Mouse (Mus musculus): Measurements from ENCODE around the gene Mgat4b. TPM values are rescaled to one million over a fixed set of nuclear protein-coding genes. Genes with fewer than 3 reads are reported as not detected.

The Mgat4b gene
- polyA plus RNA-seq, 1 experiment, result 171 TPM

DNA sequence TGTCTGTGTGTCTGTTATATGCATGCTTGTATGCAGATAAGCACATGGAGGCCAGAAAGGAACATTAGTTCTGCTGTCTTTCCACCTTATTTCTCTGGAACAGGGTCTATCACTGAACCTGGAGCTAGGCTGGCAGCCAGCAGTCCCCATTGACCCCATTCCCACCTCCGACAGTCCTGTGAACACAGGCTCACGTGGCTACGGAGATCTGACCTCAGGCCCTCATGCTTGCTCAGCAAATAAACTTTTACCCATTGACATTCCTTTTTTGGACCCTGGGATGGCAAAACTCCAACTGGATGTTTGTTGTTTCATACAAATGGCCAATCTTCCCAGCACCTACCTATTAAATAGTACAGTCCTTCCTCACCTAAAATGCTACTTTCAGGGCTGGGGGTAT lies 34.3 kb upstream of the Mgat4b start:
- Histone ChIP-seq H3K27me3 (ENCODE audit: control insufficient read depth, insufficient read depth, low read length) (no peaks in the 10 kb centered on the region), H3K4me1 (ENCODE audit: control insufficient read depth, insufficient read depth, insufficient read length, low read length) (no peaks in the 10 kb centered on the region; the same call in 1 of the 2 replicates), H3K4me3 (ENCODE audit: low read depth, low read length) (no peak overlapping the region), H3K36me3 (ENCODE audit: control insufficient read depth, insufficient read depth, low read length) (no peaks in the 10 kb centered on the region; the same call in 1 of the 2 replicates), H3K27ac (ENCODE audit: insufficient read depth, low read depth, low read length) (no peak overlapping the region)
- TF ChIP-seq POLR2A (IDR thresholded peaks at IDR 0.05; ENCODE audit: low read depth, low read length), result no peak
- no peak for TF ChIP-seq CTCF (IDR thresholded peaks at IDR 0.05; ENCODE audit: extremely low read depth, insufficient read length, insufficient replicate concordance, low read depth, low read length)
- 76% methylated on average over 3 of the region's 3 CpGs for WGBS

DNA sequence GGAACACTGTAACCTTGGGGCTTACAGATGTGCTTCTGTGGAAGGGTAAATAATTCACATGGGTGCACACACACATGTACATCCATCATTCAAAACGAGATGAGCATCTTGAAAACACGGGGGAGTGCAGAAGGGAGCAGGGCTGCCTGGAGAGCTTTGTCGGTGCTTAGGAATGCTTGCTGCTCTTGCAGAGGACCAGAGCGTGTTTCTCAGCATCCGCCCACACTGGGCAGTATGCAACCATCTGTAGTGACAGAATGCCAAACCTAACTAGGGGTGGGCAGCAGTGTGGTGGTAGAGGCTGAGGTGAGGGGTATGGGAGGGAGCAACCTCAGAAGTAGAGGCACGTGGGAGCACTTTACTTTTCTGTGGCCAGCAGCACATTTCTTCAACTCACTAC lies 33.6 kb upstream of the Mgat4b start:
- Histone ChIP-seq H3K27ac (ENCODE audit: insufficient read depth, low read depth, low read length) (no peak overlapping the region), H3K27me3 (ENCODE audit: control insufficient read depth, insufficient read depth, low read length) (no peaks in the 10 kb centered on the region), H3K4me3 (ENCODE audit: low read depth, low read length) (no peak overlapping the region), H3K36me3 (ENCODE audit: control insufficient read depth, insufficient read depth, low read length) (no peaks in the 10 kb centered on the region), H3K4me1 (ENCODE audit: control insufficient read depth, insufficient read depth, insufficient read length, low read length) (no peaks in the 10 kb centered on the region; the same call in 1 of the 2 replicates)
- TF ChIP-seq CTCF (IDR thresholded peaks at IDR 0.05; ENCODE audit: extremely low read depth, insufficient read length, insufficient replicate concordance, low read depth, low read length) (no peak), POLR2A (IDR thresholded peaks at IDR 0.05; ENCODE audit: low read depth, low read length) (no peak)
- WGBS, result 80% methylated on average over 6 of the region's 6 CpGs

DNA sequence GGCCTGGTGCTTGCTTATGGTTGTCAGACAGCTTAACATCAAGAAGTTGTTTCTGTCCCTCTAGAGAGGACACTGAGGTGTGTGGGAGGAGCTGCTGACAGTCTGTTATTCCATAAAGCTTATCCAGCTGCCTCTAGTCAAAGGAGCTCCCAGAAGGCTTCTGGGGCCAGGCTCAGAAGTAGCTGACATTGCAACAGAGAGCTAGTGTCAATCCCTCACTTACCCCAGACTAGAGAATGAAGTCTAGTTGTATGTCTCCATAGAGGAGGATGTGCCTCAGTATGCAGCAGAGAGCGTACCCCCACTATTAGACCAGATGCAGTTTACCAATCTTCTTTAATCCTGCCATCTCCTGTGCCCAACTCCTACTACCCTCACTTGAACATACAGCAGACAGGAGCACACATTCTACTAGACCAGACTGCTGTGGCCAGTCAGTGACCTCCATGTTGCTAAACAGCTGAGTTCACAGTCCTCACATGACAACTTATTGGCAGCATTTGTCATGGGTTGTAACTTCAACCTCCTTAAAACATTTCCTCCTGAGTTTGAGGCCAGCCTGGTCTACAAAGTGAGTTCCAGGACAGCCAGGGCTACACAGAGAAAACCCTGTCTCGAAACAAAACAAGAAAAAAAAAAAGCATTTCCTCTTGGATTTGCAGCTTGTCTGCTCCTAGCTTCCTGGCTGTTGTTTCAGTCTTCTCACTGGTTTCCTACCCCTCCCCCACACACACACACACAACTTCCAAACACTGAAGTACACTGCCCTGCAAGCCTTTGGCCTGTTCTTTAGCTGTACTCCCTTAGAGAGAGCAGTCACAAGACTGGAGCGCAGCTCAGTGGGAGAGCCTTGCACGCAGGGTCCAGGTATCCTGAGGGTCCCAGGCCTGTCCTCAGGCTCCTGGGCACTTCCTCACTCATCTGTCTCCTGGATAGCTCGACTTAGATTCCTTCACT lies 31.9 kb upstream of the Mgat4b start:
- Histone ChIP-seq H3K4me3 (ENCODE audit: low read depth, low read length) (no peak overlapping the region), H3K36me3 (ENCODE audit: control insufficient read depth, insufficient read depth, low read length) (0 out of 2 replicates have a peak, but pooled peaks cover 1% of the 10 kb centered on the region), H3K4me1 (ENCODE audit: control insufficient read depth, insufficient read depth, insufficient read length, low read length) (no peaks in the 10 kb centered on the region; the same call in 1 of the 2 replicates), H3K27ac (ENCODE audit: insufficient read depth, low read depth, low read length) (no peak overlapping the region), H3K27me3 (ENCODE audit: control insufficient read depth, insufficient read depth, low read length) (no peaks in the 10 kb centered on the region)
- 79% methylated on average over 5 of the region's 5 CpGs for WGBS
- TF ChIP-seq POLR2A (IDR thresholded peaks at IDR 0.05; ENCODE audit: low read depth, low read length) (no peak), CTCF (IDR thresholded peaks at IDR 0.05; ENCODE audit: extremely low read depth, insufficient read length, insufficient replicate concordance, low read depth, low read length) (no peak)

DNA sequence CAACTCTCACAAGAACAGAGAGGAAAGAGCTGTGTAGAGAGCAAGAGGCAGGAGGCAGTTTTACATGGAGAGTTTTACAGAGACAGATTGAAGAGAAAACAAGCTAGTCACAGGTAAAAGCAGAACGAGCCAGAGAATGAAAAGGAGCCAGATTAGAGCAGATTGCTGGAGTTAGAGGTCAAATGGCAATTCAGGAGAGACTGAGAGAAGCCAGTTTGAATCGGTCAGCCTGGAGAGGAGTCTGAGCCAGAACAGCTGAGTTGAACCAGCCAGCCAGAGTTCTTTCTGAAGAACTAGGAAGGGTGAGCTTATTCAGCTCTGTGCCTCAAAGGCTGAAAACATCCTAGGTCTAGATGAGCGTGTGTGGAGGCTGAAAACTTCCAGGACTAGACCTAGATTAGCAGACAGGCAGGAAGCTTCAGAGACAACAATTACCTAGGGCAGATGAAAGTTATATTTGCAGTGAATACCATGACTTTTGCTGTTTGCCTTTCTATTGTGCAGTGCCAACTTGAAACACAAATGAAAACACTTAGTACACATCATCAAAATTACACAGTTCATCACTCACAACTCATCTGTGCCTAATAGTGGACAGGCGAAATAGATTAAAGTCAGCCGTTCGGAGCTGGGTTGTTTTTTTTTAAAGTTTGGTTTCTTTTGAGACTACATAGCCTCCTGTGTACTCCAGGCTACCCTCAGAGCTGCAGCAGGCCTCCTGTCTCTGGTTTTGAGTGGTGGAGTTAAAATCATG lies 30.0 kb upstream of the Mgat4b start:
- TF ChIP-seq CTCF (IDR thresholded peaks at IDR 0.05; ENCODE audit: extremely low read depth, insufficient read length, insufficient replicate concordance, low read depth, low read length) (no peak), POLR2A (IDR thresholded peaks at IDR 0.05; ENCODE audit: low read depth, low read length) (no peak)
- H3K27me3 ChIP-seq (ENCODE audit: control insufficient read depth, insufficient read depth, low read length), result no peaks in the 10 kb centered on the region
- WGBS, result 83% methylated on average over 6 of the region's 6 CpGs
- no peaks in the 10 kb centered on the region for H3K4me1 ChIP-seq (ENCODE audit: control insufficient read depth, insufficient read depth, insufficient read length, low read length)
- H3K27ac ChIP-seq (ENCODE audit: insufficient read depth, low read depth, low read length), result no peak overlapping the region
- no peak overlapping the region for H3K4me3 ChIP-seq (ENCODE audit: low read depth, low read length)
- 0 out of 2 replicates have a peak, but pooled peaks cover 1% of the 10 kb centered on the region for H3K36me3 ChIP-seq (ENCODE audit: control insufficient read depth, insufficient read depth, low read length)

DNA sequence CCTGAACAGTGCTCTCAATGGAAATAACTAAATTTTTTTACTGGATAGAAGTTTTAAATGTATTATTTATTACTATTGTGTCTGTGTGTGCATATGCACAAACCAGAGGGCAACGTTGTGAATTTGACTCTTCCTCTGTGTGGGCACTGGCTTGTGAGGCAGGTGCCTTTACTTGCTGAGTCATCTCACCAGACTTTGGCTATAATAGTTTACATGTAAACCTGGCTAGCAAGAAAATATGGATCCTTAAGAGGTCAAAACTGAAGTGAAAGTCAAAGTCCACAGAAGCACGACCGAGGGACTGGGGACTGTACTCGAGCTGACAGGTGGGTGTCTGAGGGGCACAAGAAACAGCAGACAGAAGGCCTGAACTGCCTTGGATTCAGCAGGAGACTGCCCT lies 28.0 kb upstream of the Mgat4b start:
- H3K36me3 ChIP-seq (ENCODE audit: control insufficient read depth, insufficient read depth, low read length), result 0 out of 2 replicates have a peak, but pooled peaks cover 1% of the 10 kb centered on the region
- WGBS, result 40% methylated on average over 4 of the region's 4 CpGs
- H3K27ac ChIP-seq (ENCODE audit: insufficient read depth, low read depth, low read length), result no peak overlapping the region
- no peaks in the 10 kb centered on the region for H3K27me3 ChIP-seq (ENCODE audit: control insufficient read depth, insufficient read depth, low read length)
- no peak for TF ChIP-seq POLR2A (IDR thresholded peaks at IDR 0.05; ENCODE audit: low read depth, low read length)
- TF ChIP-seq CTCF (IDR thresholded peaks at IDR 0.05; ENCODE audit: extremely low read depth, insufficient read length, insufficient replicate concordance, low read depth, low read length), result no peak
- no peak overlapping the region for H3K4me3 ChIP-seq (ENCODE audit: low read depth, low read length)
- no peaks in the 10 kb centered on the region for H3K4me1 ChIP-seq (ENCODE audit: control insufficient read depth, insufficient read depth, insufficient read length, low read length)

DNA sequence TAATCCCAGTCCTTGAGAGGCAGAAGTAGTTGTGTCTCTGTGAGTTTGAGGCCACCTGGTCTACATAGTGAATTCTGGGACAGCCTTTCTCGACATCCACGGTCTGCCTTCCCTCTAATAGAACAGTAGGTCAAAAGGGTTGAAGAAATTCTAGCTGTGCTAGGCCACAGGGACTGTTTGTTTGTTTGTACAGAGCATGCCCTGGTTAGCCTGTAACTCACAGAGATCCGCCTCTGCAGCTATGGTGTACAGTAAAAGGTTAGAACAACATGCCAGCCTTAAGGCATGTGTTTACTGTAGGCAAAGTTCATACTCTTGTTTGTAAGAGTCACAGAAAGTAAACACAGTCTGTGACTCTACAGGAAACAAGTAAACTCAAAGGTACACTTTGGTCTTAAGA lies 25.9 kb upstream of the Mgat4b start:
- Histone ChIP-seq H3K36me3 (ENCODE audit: control insufficient read depth, insufficient read depth, low read length) (0 out of 2 replicates have a peak, but pooled peaks cover 1% of the 10 kb centered on the region), H3K27ac (ENCODE audit: insufficient read depth, low read depth, low read length) (no peak overlapping the region), H3K4me1 (ENCODE audit: control insufficient read depth, insufficient read depth, insufficient read length, low read length) (no peaks in the 10 kb centered on the region), H3K27me3 (ENCODE audit: control insufficient read depth, insufficient read depth, low read length) (no peaks in the 10 kb centered on the region), H3K4me3 (ENCODE audit: low read depth, low read length) (no peak overlapping the region)
- TF ChIP-seq POLR2A (IDR thresholded peaks at IDR 0.05; ENCODE audit: low read depth, low read length) (no peak), CTCF (IDR thresholded peaks at IDR 0.05; ENCODE audit: extremely low read depth, insufficient read length, insufficient replicate concordance, low read depth, low read length) (no peak)
- 84% methylated on average over 3 of the region's 3 CpGs for WGBS

DNA sequence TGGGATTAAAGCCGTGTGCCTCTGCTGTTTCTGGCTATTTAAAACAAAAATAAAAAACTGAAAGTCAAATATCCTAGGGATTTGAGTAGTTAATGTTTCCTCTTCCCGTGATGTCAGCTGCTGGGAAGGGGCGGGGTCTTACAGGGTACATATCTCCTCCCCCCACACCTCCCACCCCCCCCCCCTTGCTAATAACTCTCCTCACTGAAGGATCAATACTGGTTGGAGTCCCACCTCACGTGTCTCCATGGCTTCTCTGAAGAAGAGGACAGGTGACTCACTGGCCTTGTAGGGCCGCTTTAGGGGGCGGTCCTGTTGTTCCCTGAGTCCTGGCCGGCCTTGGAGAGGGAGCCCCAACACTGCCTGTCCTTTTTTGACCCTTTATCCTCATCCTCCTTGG lies 22.0 kb upstream of the Mgat4b start:
- Histone ChIP-seq H3K4me1 (ENCODE audit: control insufficient read depth, insufficient read depth, insufficient read length, low read length) (no peaks in the 10 kb centered on the region), H3K27ac (ENCODE audit: insufficient read depth, low read depth, low read length) (no peak overlapping the region), H3K27me3 (ENCODE audit: control insufficient read depth, insufficient read depth, low read length) (no peaks in the 10 kb centered on the region), H3K4me3 (ENCODE audit: low read depth, low read length) (no peak overlapping the region), H3K36me3 (ENCODE audit: control insufficient read depth, insufficient read depth, low read length) (no peaks in the 10 kb centered on the region)
- TF ChIP-seq POLR2A (IDR thresholded peaks at IDR 0.05; ENCODE audit: low read depth, low read length) (no peak), CTCF (IDR thresholded peaks at IDR 0.05; ENCODE audit: extremely low read depth, insufficient read length, insufficient replicate concordance, low read depth, low read length) (no peak)
- 66% methylated on average over 7 of the region's 7 CpGs for WGBS

Data from small intestine, adult 2 months (tissue).